Mouse (Mus musculus) monocyte, adult 2 months (primary cell): ENCODE measurements around the gene Txndc9.

ENCODE experiments used
- DNase-seq, 2 experiments: peaks; one replicate each; pipeline ENCODE4 v3.0.0; 2022; ENCODE audit warnings: low spot score in 2 of 2, low read depth in 1 of 2

The Txndc9 gene

GRCm38 (mm10) chr1:37997867-37998266 lies at the start of gene Txndc9, which contains the start of gene Eif5b:
Gene Txndc9, minus strand, starts transcription at chr1:37997893.
Gene Eif5b, plus strand, starts transcription at chr1:37998010.
- DNase-seq: peak; percentile 66 to 81

GRCm38 (mm10) chr1:38038898-38039297 lies 41.2 kb upstream of the Txndc9 start:
- DNase-seq: no peak

GRCm38 (mm10) chr1:38037375-38037774 lies 39.7 kb upstream of the Txndc9 start:
- no peak for DNase-seq

- DNase-seq: no peak
Observed at GRCm38 (mm10) chr1:38035521-38035920, 37.8 kb upstream of the Txndc9 start.

GRCm38 (mm10) chr1:38031391-38031790 lies 33.7 kb upstream of the Txndc9 start:
- no peak for DNase-seq

- DNase-seq: no peak
Observed at GRCm38 (mm10) chr1:38027301-38027700, 29.6 kb upstream of the Txndc9 start.

- no peak for DNase-seq
Observed at GRCm38 (mm10) chr1:38014551-38015203, 17.0 kb upstream of the Txndc9 start.

GRCm38 (mm10) chr1:38012509-38012908 lies 14.8 kb upstream of the Txndc9 start:
- no peak for DNase-seq

- peak in 1 of 2 experiments; percentile 46 for DNase-seq
Observed at GRCm38 (mm10) chr1:38012104-38012503, 14.4 kb upstream of the Txndc9 start.

- no peak for DNase-seq
Observed at GRCm38 (mm10) chr1:38011647-38012046, 14.0 kb upstream of the Txndc9 start.

GRCm38 (mm10) chr1:38006741-38007140 lies 9.0 kb upstream of the Txndc9 start:
- DNase-seq: no peak

- DNase-seq: no peak
Observed at GRCm38 (mm10) chr1:38003046-38003445, 5.4 kb upstream of the Txndc9 start.

- DNase-seq: no peak
Observed at GRCm38 (mm10) chr1:38001956-38002355, 4.3 kb upstream of the Txndc9 start.

- no peak for DNase-seq
Observed at GRCm38 (mm10) chr1:38000844-38001243, 3.2 kb upstream of the Txndc9 start.

GRCm38 (mm10) chr1:37999552-37999951 lies 1.9 kb upstream of the Txndc9 start:
- DNase-seq: no peak

GRCm38 (mm10) chr1:37998371-37999199 lies 892 bp upstream of the Txndc9 start:
- no peak for DNase-seq

- DNase-seq: peak; percentile 96 to 97
Observed at GRCm38 (mm10) chr1:37996877-37997484, 712 bp downstream of the Txndc9 start.

- DNase-seq: no peak
Observed at GRCm38 (mm10) chr1:37996226-37996625, 1.5 kb downstream of the Txndc9 start.

GRCm38 (mm10) chr1:37987856-37988255 lies 9.8 kb downstream of the Txndc9 start:
- no peak for DNase-seq

GRCm38 (mm10) chr1:37985764-37986323 lies 11.8 kb downstream of the Txndc9 start:
- no peak for DNase-seq

- DNase-seq: no peak
Observed at GRCm38 (mm10) chr1:37984326-37984725, 13.4 kb downstream of the Txndc9 start.

- no peak for DNase-seq
Observed at GRCm38 (mm10) chr1:37977303-37977702, 20.4 kb downstream of the Txndc9 start.
